Mouse (Mus musculus): ENCODE data around the gene Fxyd3. TPM values are rescaled to one million over a fixed set of nuclear protein-coding genes. Genes with fewer than 3 reads are reported as not detected.

Gene Fxyd3
- total RNA-seq (2021), result 1 to 10 TPM; 3.1 to 3.8 TPM

- intact Hi-C loops (cut with DNase I), result no loop called here
These were observed at the start of gene Fxyd3 for GRCm38 (mm10) chr7:31076492-31076891. Gene Fxyd3, minus strand, starts transcription at chr7:31076704.

GRCm38 (mm10) chr7:31125116-31125515 lies 48.6 kb upstream of the Fxyd3 start:
- intact Hi-C loops (cut with DNase I), result no loop called here
- no peak for DNase-seq (ENCODE audit: low spot score)

More at GRCm38 (mm10) chr7:31076492-31076891, at the start of gene Fxyd3:
- no peak for DNase-seq (ENCODE audit: low spot score)

GRCm38 (mm10) chr7:31124381-31124780 lies 47.9 kb upstream of the Fxyd3 start:
- no peak for DNase-seq (ENCODE audit: low spot score)
- intact Hi-C loops (cut with DNase I), result no loop called here

GRCm38 (mm10) chr7:31123697-31124096 lies 47.2 kb upstream of the Fxyd3 start:
- intact Hi-C loops (cut with DNase I), result no loop called here

GRCm38 (mm10) chr7:31122641-31123631 lies 46.4 kb upstream of the Fxyd3 start:
- intact Hi-C loops (cut with DNase I), result no loop called here
- no peak for DNase-seq (ENCODE audit: low spot score)

More at GRCm38 (mm10) chr7:31123697-31124096, 47.2 kb upstream of the Fxyd3 start:
- no peak for DNase-seq (ENCODE audit: low spot score)

GRCm38 (mm10) chr7:31119556-31119955 lies 43.1 kb upstream of the Fxyd3 start:
- intact Hi-C loops (cut with DNase I), result no loop called here
- no peak for DNase-seq (ENCODE audit: low spot score)

- peak; percentile 26 for DNase-seq (ENCODE audit: low spot score)
- intact Hi-C loops (cut with DNase I), result no loop called here
These were observed 42.0 kb upstream of the Fxyd3 start for GRCm38 (mm10) chr7:31118486-31118885.

- DNase-seq (ENCODE audit: low spot score), result no peak
- intact Hi-C loops (cut with DNase I), result no loop called here
These were observed 41.0 kb upstream of the Fxyd3 start for GRCm38 (mm10) chr7:31117465-31117864.

- intact Hi-C loops (cut with DNase I), result no loop called here
These were observed 40.2 kb upstream of the Fxyd3 start for GRCm38 (mm10) chr7:31116721-31117145.

GRCm38 (mm10) chr7:31115587-31116043 lies 39.1 kb upstream of the Fxyd3 start:
- peak; percentile 72 for DNase-seq (ENCODE audit: low spot score)
- intact Hi-C loops (cut with DNase I), result no loop called here

More at GRCm38 (mm10) chr7:31116721-31117145, 40.2 kb upstream of the Fxyd3 start:
- DNase-seq (ENCODE audit: low spot score), result no peak

GRCm38 (mm10) chr7:31115182-31115581 lies 38.7 kb upstream of the Fxyd3 start, which contains the start of gene Hpn:
Gene Hpn, minus strand, starts transcription at chr7:31115290.
- intact Hi-C loops (cut with DNase I), result no loop called here

GRCm38 (mm10) chr7:31114646-31115045 lies 38.1 kb upstream of the Fxyd3 start:
- intact Hi-C loops (cut with DNase I), result no loop called here
- no peak for DNase-seq (ENCODE audit: low spot score)

More at GRCm38 (mm10) chr7:31115182-31115581, 38.7 kb upstream of the Fxyd3 start, which contains the start of gene Hpn:
- DNase-seq (ENCODE audit: low spot score), result no peak

GRCm38 (mm10) chr7:31113800-31114199 lies 37.3 kb upstream of the Fxyd3 start:
- no peak for DNase-seq (ENCODE audit: low spot score)
- intact Hi-C loops (cut with DNase I), result no loop called here

GRCm38 (mm10) chr7:31112036-31112435 lies 35.5 kb upstream of the Fxyd3 start:
- DNase-seq (ENCODE audit: low spot score), result no peak
- intact Hi-C loops (cut with DNase I), result no loop called here

- no peak for DNase-seq (ENCODE audit: low spot score)
- intact Hi-C loops (cut with DNase I), result no loop called here
These were observed 34.4 kb upstream of the Fxyd3 start for GRCm38 (mm10) chr7:31110861-31111385.

- DNase-seq (ENCODE audit: low spot score), result no peak
- intact Hi-C loops (cut with DNase I), result no loop called here
These were observed 33.3 kb upstream of the Fxyd3 start for GRCm38 (mm10) chr7:31109796-31110195.

GRCm38 (mm10) chr7:31109091-31109490 lies 32.6 kb upstream of the Fxyd3 start:
- intact Hi-C loops (cut with DNase I), result no loop called here
- DNase-seq (ENCODE audit: low spot score), result no peak

GRCm38 (mm10) chr7:31107781-31108180 lies 31.3 kb upstream of the Fxyd3 start:
- intact Hi-C loops (cut with DNase I), result no loop called here
- DNase-seq (ENCODE audit: low spot score), result no peak

GRCm38 (mm10) chr7:31106166-31106565 lies 29.7 kb upstream of the Fxyd3 start:
- intact Hi-C loops (cut with DNase I), result no loop called here
- DNase-seq (ENCODE audit: low spot score), result no peak

GRCm38 (mm10) chr7:31105061-31105768 lies 28.7 kb upstream of the Fxyd3 start:
- intact Hi-C loops (cut with DNase I), result loop anchor here (1.0 to 2.0 kb wide), 2 partner anchors 67 to 72 kb away; no protein-coding TSS in a partner anchor
- no peak for DNase-seq (ENCODE audit: low spot score)
